Mouse (Mus musculus): ENCODE measurements around the gene Serf1. TPM values are rescaled to one million over a fixed set of nuclear protein-coding genes. Genes with fewer than 3 reads are reported as not detected.

The Serf1 gene
- 128 and 146 TPM in 2 replicates for polyA plus RNA-seq (2014; fragmentation: Nextera tagmentation; extraction: Ambion mirVana)

DNA sequence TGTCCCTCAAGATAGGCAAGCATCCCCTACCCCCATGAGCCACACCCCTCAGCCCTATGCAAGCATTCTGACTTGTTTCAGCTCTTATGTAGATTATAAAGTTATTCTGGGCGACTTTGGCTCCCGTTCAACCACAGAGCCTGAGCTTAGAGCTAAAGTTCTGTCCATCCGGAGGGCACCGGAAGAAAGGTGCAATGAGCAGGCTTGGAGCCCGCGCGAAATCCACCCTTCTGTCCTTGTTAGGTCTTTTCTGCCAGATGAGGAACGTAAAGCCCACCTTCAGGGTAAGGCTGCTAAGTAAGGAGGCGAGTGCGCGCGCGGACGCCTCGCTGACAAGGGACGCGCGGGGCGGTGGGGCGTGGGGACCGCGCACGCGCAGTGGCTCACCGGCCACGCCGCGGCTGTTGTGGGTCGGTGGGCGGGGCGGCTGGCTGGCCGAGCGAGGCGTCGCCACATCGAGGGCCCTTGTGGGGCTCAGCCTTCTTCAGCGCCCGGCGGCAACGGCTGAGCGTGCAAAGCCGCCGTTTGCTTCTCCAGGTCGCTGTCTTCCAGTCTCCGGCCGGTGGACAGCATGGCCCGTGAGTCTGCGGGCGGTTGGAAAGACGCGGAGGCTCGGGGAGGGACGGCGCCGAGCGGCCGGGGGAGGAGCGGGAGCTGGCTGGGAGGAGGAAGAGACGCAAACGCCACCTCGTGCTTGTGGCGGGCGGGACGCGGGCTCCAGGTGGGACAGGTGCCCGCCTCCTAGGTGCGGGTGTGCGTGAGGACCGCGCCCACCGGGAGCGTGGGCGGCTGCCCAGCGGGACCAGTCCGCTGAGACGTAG lies at the start of gene Serf1:
TSS of gene Serf1 (plus strand) at position 361 of the 821 bp plus-strand sequence.
- peak within 1 kb of the TSS; percentile 81 for H3K9ac ChIP-seq (ENCODE audit: low read length)
- peak within 1 kb of the TSS; percentile 77 for H3K4me2 ChIP-seq (ENCODE audit: low read length)
- WGBS: 1% methylated on average over 76 of the region's 76 CpGs
- H3K4me1 ChIP-seq (ENCODE audit: control insufficient read depth in 2 of 2, insufficient read depth in 2 of 2, low read length in 2 of 2): peaks cover 3 to 5% of the 10 kb centered on the region in 2 experiments; a peak in 2 of 4 replicates
- peak within 1 kb of the TSS; percentile 35 to 73 for H3K27ac ChIP-seq (replicated peaks in 1 of 2; ENCODE audit: control insufficient read depth in 1 of 2, insufficient read depth in 1 of 2, low read depth in 2 of 2, low read length in 2 of 2)
- H3K4me3 ChIP-seq (ENCODE audit: control insufficient read depth in 1 of 2, insufficient read depth in 1 of 2, low read depth in 1 of 2, low read length in 2 of 2): peak within 1 kb of the TSS; percentile 69 to 74
- H3K36me3 ChIP-seq (ENCODE audit: control insufficient read depth, insufficient read depth, low read length): 0 out of 2 replicates have a peak, but pooled peaks cover 6% of the 10 kb centered on the region
- H3K9me3 ChIP-seq (ENCODE audit: control insufficient read depth, low read length): no peaks in the 10 kb centered on the region
- no peaks in the 10 kb centered on the region for H3K27me3 ChIP-seq (ENCODE audit: control insufficient read depth, insufficient read depth, low read length)
- ATAC-seq (ENCODE audit: insufficient number of reproducible peaks, insufficient read depth, low FRiP score, low read depth): peak; percentile 70

DNA sequence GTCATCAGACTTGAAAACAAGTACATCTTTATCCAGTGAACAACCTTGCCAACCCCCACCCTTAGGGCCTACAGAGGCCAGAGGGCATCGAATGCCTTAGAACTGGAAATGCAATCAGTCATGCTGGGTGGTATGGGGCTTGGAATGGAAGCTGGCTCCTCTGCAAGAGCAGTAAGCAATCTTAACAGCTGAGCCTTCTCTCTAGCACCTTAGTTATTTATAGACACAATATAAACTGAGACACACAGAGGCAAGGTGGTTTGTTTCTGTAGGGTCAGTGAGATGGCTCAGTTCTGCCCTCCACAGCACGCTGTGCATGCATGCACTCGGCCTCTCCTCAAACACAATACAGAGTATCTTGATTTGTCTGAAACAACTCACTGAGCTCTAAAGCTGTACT lies 43.9 kb upstream of the Serf1 start:
- Histone ChIP-seq H3K4me2 (ENCODE audit: low read length) (no peak overlapping the region), H3K4me3 (ENCODE audit: control insufficient read depth in 1 of 2, insufficient read depth in 1 of 2, low read depth in 1 of 2, low read length in 2 of 2) (no peak overlapping the region), H3K27me3 (ENCODE audit: control insufficient read depth, insufficient read depth, low read length) (no peaks in the 10 kb centered on the region), H3K9ac (ENCODE audit: low read length) (no peak overlapping the region), H3K27ac (replicated peaks in 1 of 2; ENCODE audit: control insufficient read depth in 1 of 2, insufficient read depth in 1 of 2, low read depth in 2 of 2, low read length in 2 of 2) (peak overlapping the region; percentile 27 to 37; a peak in 1 of 4 replicates), H3K4me1 (ENCODE audit: control insufficient read depth in 2 of 2, insufficient read depth in 2 of 2, low read length in 2 of 2) (peaks cover 3 to 7% of the 10 kb centered on the region in 2 experiments), H3K36me3 (ENCODE audit: control insufficient read depth, insufficient read depth, low read length) (peaks cover 90% of the 10 kb centered on the region), H3K9me3 (ENCODE audit: control insufficient read depth, low read length) (no peaks in the 10 kb centered on the region)
- no peak for ATAC-seq (ENCODE audit: insufficient number of reproducible peaks, insufficient read depth, low FRiP score, low read depth)
- WGBS: 68% methylated on average over 3 of the region's 3 CpGs

DNA sequence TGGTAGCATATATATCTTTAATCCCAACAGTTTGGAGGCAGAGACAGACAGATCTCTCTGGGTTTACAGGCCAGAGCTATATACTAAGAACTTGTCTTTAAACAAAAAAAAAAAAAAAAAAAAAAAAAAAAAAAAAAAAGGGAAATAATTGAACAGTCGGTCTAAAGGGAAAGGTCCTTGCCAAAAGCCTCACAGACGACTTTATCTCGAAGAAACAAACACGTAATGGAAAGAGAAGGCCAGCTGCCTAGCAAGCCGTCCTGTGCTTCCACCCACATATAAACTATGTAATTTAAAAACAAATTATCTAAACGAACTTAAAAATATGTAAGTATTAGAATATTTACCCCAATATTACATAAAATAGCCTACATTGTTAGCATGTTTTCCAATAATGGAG lies 40.0 kb upstream of the Serf1 start:
- WGBS: 64% methylated on average over 6 of the region's 6 CpGs
- no peak overlapping the region for H3K4me3 ChIP-seq (ENCODE audit: control insufficient read depth in 1 of 2, insufficient read depth in 1 of 2, low read depth in 1 of 2, low read length in 2 of 2)

DNA sequence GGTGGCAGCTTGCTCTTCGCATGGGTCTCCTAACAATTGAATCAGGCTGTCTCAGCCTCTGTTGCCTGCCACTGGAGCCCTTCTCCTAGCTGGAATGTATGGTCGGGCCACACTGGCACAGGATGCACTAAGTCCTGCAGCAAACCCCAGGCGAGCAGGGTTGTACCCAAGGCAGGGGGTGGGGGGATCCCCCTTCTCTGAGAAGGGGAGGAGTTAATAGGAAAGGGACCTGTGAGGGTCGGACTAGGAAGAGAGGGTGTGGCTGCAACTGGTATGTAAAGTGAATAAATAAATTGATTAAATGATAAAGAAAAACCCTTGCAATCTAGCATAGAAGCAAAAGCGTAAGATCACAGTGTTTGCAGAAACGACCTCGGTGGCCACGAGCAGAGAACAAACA lies 36.3 kb upstream of the Serf1 start:
- H3K27me3 ChIP-seq (ENCODE audit: control insufficient read depth, insufficient read depth, low read length): no peaks in the 10 kb centered on the region
- peaks cover 90% of the 10 kb centered on the region for H3K36me3 ChIP-seq (ENCODE audit: control insufficient read depth, insufficient read depth, low read length)
- ATAC-seq (ENCODE audit: insufficient number of reproducible peaks, insufficient read depth, low FRiP score, low read depth): no peak
- 91% methylated on average over 8 of the region's 8 CpGs for WGBS
- no peak overlapping the region for H3K27ac ChIP-seq (replicated peaks in 1 of 2; ENCODE audit: control insufficient read depth in 1 of 2, insufficient read depth in 1 of 2, low read depth in 2 of 2, low read length in 2 of 2)
- no peak overlapping the region for H3K4me2 ChIP-seq (ENCODE audit: low read length)
- no peaks in the 10 kb centered on the region for H3K4me1 ChIP-seq (ENCODE audit: control insufficient read depth in 2 of 2, insufficient read depth in 2 of 2, low read length in 2 of 2)
- no peak overlapping the region for H3K4me3 ChIP-seq (ENCODE audit: control insufficient read depth in 1 of 2, insufficient read depth in 1 of 2, low read depth in 1 of 2, low read length in 2 of 2)
- H3K9me3 ChIP-seq (ENCODE audit: control insufficient read depth, low read length): no peaks in the 10 kb centered on the region
- H3K9ac ChIP-seq (ENCODE audit: low read length): no peak overlapping the region

More for the DNA sequence above, 40.0 kb upstream of the Serf1 start:
- H3K9me3 ChIP-seq (ENCODE audit: control insufficient read depth, low read length): no peaks in the 10 kb centered on the region
- H3K36me3 ChIP-seq (ENCODE audit: control insufficient read depth, insufficient read depth, low read length): peaks cover 88% of the 10 kb centered on the region
- no peak overlapping the region for H3K27ac ChIP-seq (replicated peaks in 1 of 2; ENCODE audit: control insufficient read depth in 1 of 2, insufficient read depth in 1 of 2, low read depth in 2 of 2, low read length in 2 of 2)
- no peak for ATAC-seq (ENCODE audit: insufficient number of reproducible peaks, insufficient read depth, low FRiP score, low read depth)
- peaks cover 3 to 7% of the 10 kb centered on the region in 2 experiments for H3K4me1 ChIP-seq (ENCODE audit: control insufficient read depth in 2 of 2, insufficient read depth in 2 of 2, low read length in 2 of 2)
- H3K27me3 ChIP-seq (ENCODE audit: control insufficient read depth, insufficient read depth, low read length): no peaks in the 10 kb centered on the region
- no peak overlapping the region for H3K9ac ChIP-seq (ENCODE audit: low read length)
- no peak overlapping the region for H3K4me2 ChIP-seq (ENCODE audit: low read length)

DNA sequence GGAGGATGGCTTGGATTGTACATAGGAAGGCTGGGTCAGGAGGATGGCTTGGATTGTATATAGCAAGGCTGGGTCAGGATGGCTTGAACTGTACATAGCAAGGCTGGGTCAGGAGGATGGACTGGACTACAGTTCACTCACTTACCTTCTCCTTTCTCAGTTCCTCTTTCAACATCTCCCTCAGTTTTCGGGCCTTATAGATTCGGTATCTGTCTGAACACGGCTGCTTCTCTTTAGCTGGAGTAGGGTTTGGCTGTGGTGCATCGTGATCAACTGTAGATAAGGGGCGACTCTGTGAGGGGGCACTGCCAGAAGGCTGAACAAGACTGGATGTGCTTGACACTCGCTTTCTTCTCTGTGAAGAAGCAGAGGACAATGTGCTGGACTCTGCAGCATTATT lies 9.0 kb upstream of the Serf1 start:
- Histone ChIP-seq H3K4me1 (ENCODE audit: control insufficient read depth in 2 of 2, insufficient read depth in 2 of 2, low read length in 2 of 2) (peaks cover 0 to 12% of the 10 kb centered on the region in 2 experiments; a peak in 3 of 4 replicates), H3K36me3 (ENCODE audit: control insufficient read depth, insufficient read depth, low read length) (peaks cover 50% of the 10 kb centered on the region), H3K9ac (ENCODE audit: low read length) (no peak overlapping the region), H3K27ac (replicated peaks in 1 of 2; ENCODE audit: control insufficient read depth in 1 of 2, insufficient read depth in 1 of 2, low read depth in 2 of 2, low read length in 2 of 2) (no peak overlapping the region), H3K4me3 (ENCODE audit: control insufficient read depth in 1 of 2, insufficient read depth in 1 of 2, low read depth in 1 of 2, low read length in 2 of 2) (no peak overlapping the region), H3K9me3 (ENCODE audit: control insufficient read depth, low read length) (no peaks in the 10 kb centered on the region), H3K27me3 (ENCODE audit: control insufficient read depth, insufficient read depth, low read length) (no peaks in the 10 kb centered on the region), H3K4me2 (ENCODE audit: low read length) (no peak overlapping the region)
- ATAC-seq (ENCODE audit: insufficient number of reproducible peaks, insufficient read depth, low FRiP score, low read depth): no peak
- 82% methylated on average over 6 of the region's 6 CpGs for WGBS

DNA sequence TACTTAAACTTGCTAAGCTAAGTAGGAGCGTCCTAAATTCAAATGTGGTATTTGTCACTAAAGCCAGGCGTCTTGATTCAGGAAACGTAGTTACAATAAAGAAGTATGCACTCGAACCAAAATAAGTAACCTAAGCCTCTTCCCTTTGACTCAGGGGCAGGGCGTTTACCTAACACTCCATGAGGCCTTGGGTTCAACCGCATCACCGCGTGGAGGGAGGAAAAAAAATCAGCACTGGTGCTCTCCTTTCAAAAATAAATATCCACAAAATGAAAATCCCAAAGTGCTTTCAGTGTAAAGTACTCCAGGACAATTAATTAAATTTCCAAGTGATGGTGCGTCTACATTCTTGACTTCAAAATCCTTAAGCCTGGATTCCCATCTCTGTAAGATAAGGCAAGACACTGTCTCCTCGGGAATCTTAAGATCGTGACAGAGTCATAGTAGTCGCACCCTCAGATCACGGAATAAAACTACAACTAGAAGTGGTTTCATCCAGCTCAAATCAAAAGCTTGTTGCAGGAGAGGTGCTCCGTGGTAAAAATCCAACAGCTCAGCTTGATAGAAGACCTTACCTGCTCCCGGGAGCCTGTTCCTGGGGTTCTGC lies 4.7 kb upstream of the Serf1 start:
- Histone ChIP-seq H3K36me3 (ENCODE audit: control insufficient read depth, insufficient read depth, low read length) (peaks cover 8% of the 10 kb centered on the region), H3K27ac (replicated peaks in 1 of 2; ENCODE audit: control insufficient read depth in 1 of 2, insufficient read depth in 1 of 2, low read depth in 2 of 2, low read length in 2 of 2) (peak overlapping the region; percentile 72 to 93), H3K27me3 (ENCODE audit: control insufficient read depth, insufficient read depth, low read length) (no peaks in the 10 kb centered on the region), H3K9ac (ENCODE audit: low read length) (peak overlapping the region; percentile 95), H3K9me3 (ENCODE audit: control insufficient read depth, low read length) (no peaks in the 10 kb centered on the region), H3K4me1 (ENCODE audit: control insufficient read depth in 2 of 2, insufficient read depth in 2 of 2, low read length in 2 of 2) (peaks cover 2 to 12% of the 10 kb centered on the region in 2 experiments), H3K4me2 (ENCODE audit: low read length) (peak overlapping the region; percentile 71), H3K4me3 (ENCODE audit: control insufficient read depth in 1 of 2, insufficient read depth in 1 of 2, low read depth in 1 of 2, low read length in 2 of 2) (peak overlapping the region; percentile 71 to 98)
- no peak for ATAC-seq (ENCODE audit: insufficient number of reproducible peaks, insufficient read depth, low FRiP score, low read depth)
- 5% methylated on average over 15 of the region's 15 CpGs for WGBS

DNA sequence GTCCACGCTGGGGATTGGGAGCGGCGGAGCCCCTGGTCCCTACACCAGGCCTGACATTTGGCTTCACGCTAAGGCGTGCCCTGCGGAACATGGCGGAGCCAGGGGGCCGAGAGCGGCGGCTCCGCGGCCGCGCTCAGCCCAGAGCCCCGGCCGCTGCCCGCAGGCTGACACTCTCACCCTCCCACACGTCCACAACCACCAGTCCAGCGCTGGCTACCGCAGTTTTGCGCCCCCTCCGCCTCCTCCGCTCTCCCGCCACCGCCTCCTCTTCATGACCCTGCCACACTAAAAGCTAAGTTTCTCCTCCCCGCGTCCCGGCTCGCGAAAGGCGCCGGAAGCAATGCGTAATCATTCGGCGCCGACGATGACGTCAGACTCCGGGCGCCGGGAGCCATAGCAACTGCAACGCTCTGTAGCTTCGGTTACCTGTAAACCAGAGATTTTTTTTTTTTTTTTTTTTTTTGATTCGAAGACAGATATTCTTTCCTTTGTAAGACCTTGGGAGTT lies 4.0 kb upstream of the Serf1 start, which contains the start of gene Bdp1:
TSS of gene Bdp1 (minus strand) at position 323 of the 507 bp plus-strand sequence.
- Histone ChIP-seq H3K9ac (ENCODE audit: low read length) (peak within 1 kb of the TSS; percentile 95), H3K9me3 (ENCODE audit: control insufficient read depth, low read length) (no peaks in the 10 kb centered on the region), H3K36me3 (ENCODE audit: control insufficient read depth, insufficient read depth, low read length) (peaks cover 2% of the 10 kb centered on the region; the same call in 1 of the 2 replicates), H3K27ac (replicated peaks in 1 of 2; ENCODE audit: control insufficient read depth in 1 of 2, insufficient read depth in 1 of 2, low read depth in 2 of 2, low read length in 2 of 2) (peak within 1 kb of the TSS; percentile 72 to 93), H3K4me1 (ENCODE audit: control insufficient read depth in 2 of 2, insufficient read depth in 2 of 2, low read length in 2 of 2) (peaks cover 3 to 15% of the 10 kb centered on the region in 2 experiments), H3K4me3 (ENCODE audit: control insufficient read depth in 1 of 2, insufficient read depth in 1 of 2, low read depth in 1 of 2, low read length in 2 of 2) (peak within 1 kb of the TSS; percentile 71 to 98), H3K4me2 (ENCODE audit: low read length) (peak within 1 kb of the TSS; percentile 71), H3K27me3 (ENCODE audit: control insufficient read depth, insufficient read depth, low read length) (no peaks in the 10 kb centered on the region)
- peak; percentile 70 for ATAC-seq (ENCODE audit: insufficient number of reproducible peaks, insufficient read depth, low FRiP score, low read depth)
- under 1% methylated on average over 43 of the region's 44 CpGs for WGBS
